In the genomic region with DNA sequence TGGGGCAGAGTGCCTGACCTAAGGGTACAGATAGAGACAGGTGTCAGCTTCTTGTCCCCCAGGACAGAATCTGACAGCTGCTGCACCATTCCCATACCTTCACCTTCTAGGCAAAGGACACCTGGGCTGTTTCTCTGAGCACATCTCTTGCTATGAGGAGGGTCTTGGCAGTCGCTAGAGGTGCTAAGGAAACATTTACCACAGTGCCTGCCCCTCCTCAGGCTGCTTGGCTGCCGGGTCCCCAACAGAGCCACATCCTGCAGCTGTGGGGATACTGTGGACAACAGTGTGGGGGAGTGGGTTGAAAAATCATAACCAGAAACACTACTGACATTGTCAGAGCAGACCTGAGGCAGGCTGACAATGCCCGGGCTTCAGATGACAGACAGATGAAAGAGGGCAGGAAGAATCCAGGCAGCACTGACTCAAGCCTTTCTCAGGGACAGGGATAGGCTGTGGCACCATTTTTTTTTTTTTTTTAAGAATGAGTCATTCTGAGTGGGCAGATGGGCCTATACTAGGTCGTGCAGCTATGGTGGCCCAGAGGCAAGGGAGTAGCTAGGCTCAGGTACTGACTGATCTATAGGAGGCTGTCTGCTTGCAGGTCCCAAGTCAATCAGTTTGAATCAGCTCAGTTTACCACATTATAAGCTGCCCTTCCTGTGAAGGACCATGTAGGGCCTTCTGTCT, we compare ENCODE assay signal across 13 mouse cellular contexts.
DNase-seq lines count a peak whose midpoint lies in the region; ATAC-seq and TF ChIP-seq lines count a peak whose summit lies in the region.
"Had no signal": no experiment of that assay in that cellular context is flagged by ENCODE, and none has a peak within 500 bp of the region (broad histone marks: within the 10 kb centered on the region; RNA-seq: fewer than 3 reads in every experiment).

No protein-coding gene starts in this region.

- no peak for TF ChIP-seq CTCF in layer of hippocampus, adult 2 months (conservative IDR thresholded peaks at IDR 0.05)
- TF ChIP-seq CTCF in midbrain, postnatal 0 days (IDR thresholded peaks at IDR 0.05) = no peak

- 17% methylated on average over 4 of the region's 4 CpGs for WGBS in hindbrain, embryonic 13.5 days
- 22% methylated on average over 4 of the region's 4 CpGs for WGBS in midbrain, postnatal 0 days

- H3K4me1 ChIP-seq in hindbrain, embryonic 13.5 days (replicated peaks) = peaks cover 27% of the 10 kb centered on the region
- peaks cover 7% of the 10 kb centered on the region; the same call in 1 of the 2 replicates for H3K4me1 ChIP-seq in midbrain, postnatal 0 days (ENCODE audit: insufficient read depth, low read length)
- H3K4me1 ChIP-seq: heart, embryonic 13.5 days had no signal

- peak overlapping the region; percentile 55; the same call in 1 of the 2 replicates for H3K27ac ChIP-seq in layer of hippocampus, adult 2 months
- peak overlapping the region; percentile 81 for H3K27ac ChIP-seq in hindbrain, embryonic 13.5 days
- 0 out of 2 replicates have a peak overlapping the region, but pooled peaks have one; percentile 51 for H3K27ac ChIP-seq in midbrain, postnatal 0 days (ENCODE audit: low read depth, low read length)
- H3K27ac ChIP-seq: heart, embryonic 13.5 days had no signal

- H3K36me3 ChIP-seq in hindbrain, embryonic 13.5 days = no peaks in the 10 kb centered on the region
- no peaks in the 10 kb centered on the region for H3K36me3 ChIP-seq in midbrain, postnatal 0 days (ENCODE audit: insufficient read depth, low read length)
- H3K36me3 ChIP-seq: G1E; heart, embryonic 13.5 days had no signal

- no peak for DNase-seq in layer of hippocampus, adult 2 months (ENCODE audit: low spot score in 2 of 2)
- no peak for DNase-seq in layer of hippocampus, adult 9-10 months (ENCODE audit: low spot score)
- peak; percentile 2 for DNase-seq in fibroblast of lung, adult 2 months (ENCODE audit: low read depth)
- DNase-seq in midbrain, postnatal 0 days (ENCODE audit: low spot score) = no peak
- no peak for DNase-seq in lung, postnatal 10 days
- no peak for DNase-seq in thymus, postnatal 36 days
- no peak for DNase-seq in spleen, postnatal 36 days (ENCODE audit: low spot score in 2 of 2)
- DNase-seq: B cell, adult 2 months; thymus, postnatal 14 days had no signal

- peak; percentile 32 for ATAC-seq in hindbrain, embryonic 13.5 days (ENCODE audit: low FRiP score)
- no peak for ATAC-seq in midbrain, postnatal 0 days (ENCODE audit: low FRiP score)
- ATAC-seq: inflammation-experienced regulatory T-cells, adult 6 months had no signal

- 0 out of 2 replicates have a peak overlapping the region, but pooled peaks have one; percentile 2 for H3K9ac ChIP-seq in hindbrain, embryonic 13.5 days
- H3K9ac ChIP-seq in midbrain, postnatal 0 days (replicated peaks; ENCODE audit: low read length, poor library complexity, severe bottlenecking) = no peak overlapping the region
- H3K9ac ChIP-seq: heart, embryonic 13.5 days had no signal

- no peaks in the 10 kb centered on the region for H3K9me3 ChIP-seq in hindbrain, embryonic 13.5 days
- H3K9me3 ChIP-seq in midbrain, postnatal 0 days (ENCODE audit: low read length) = no peaks in the 10 kb centered on the region
- H3K9me3 ChIP-seq: G1E; heart, embryonic 13.5 days had no signal

- peak overlapping the region; percentile 23; the same call in 1 of the 2 replicates for H3K4me2 ChIP-seq in hindbrain, embryonic 13.5 days
- H3K4me2 ChIP-seq in midbrain, postnatal 0 days (ENCODE audit: low read depth, low read length, poor library complexity, severe bottlenecking) = peak overlapping the region; percentile 3; the same call in 1 of the 2 replicates
- H3K4me2 ChIP-seq: heart, embryonic 13.5 days had no signal

- H3K4me3 ChIP-seq in layer of hippocampus, adult 2 months = no peak overlapping the region
- no peak overlapping the region for H3K4me3 ChIP-seq in hindbrain, embryonic 13.5 days
- no peak overlapping the region for H3K4me3 ChIP-seq in midbrain, postnatal 0 days (ENCODE audit: low read depth, low read length)
- H3K4me3 ChIP-seq: heart, embryonic 13.5 days had no signal

- peaks cover 64% of the 10 kb centered on the region for H3K27me3 ChIP-seq in hindbrain, embryonic 13.5 days
- peaks cover 13% of the 10 kb centered on the region; the same call in 1 of the 2 replicates for H3K27me3 ChIP-seq in midbrain, postnatal 0 days (ENCODE audit: insufficient read depth, low read length)
